Mouse (Mus musculus) ovary, adult 2 months (tissue): Measurements from ENCODE around the gene Taf13. TPM values are rescaled to one million over a fixed set of nuclear protein-coding genes. Genes with fewer than 3 reads are reported as not detected.

Experiments used
- polyA plus RNA-seq: library from polyadenylated mRNA; depleted of rRNA; stranded (reverse); fragments of >200 nt; gene quantifications from 2 replicates; pipeline ENCODE4 v1.2.3, GENCODE M21; 2012; rRNA removed

Taf13 gene
- polyA plus RNA-seq = 0.78 and 1.5 TPM in 2 replicates

DNA sequence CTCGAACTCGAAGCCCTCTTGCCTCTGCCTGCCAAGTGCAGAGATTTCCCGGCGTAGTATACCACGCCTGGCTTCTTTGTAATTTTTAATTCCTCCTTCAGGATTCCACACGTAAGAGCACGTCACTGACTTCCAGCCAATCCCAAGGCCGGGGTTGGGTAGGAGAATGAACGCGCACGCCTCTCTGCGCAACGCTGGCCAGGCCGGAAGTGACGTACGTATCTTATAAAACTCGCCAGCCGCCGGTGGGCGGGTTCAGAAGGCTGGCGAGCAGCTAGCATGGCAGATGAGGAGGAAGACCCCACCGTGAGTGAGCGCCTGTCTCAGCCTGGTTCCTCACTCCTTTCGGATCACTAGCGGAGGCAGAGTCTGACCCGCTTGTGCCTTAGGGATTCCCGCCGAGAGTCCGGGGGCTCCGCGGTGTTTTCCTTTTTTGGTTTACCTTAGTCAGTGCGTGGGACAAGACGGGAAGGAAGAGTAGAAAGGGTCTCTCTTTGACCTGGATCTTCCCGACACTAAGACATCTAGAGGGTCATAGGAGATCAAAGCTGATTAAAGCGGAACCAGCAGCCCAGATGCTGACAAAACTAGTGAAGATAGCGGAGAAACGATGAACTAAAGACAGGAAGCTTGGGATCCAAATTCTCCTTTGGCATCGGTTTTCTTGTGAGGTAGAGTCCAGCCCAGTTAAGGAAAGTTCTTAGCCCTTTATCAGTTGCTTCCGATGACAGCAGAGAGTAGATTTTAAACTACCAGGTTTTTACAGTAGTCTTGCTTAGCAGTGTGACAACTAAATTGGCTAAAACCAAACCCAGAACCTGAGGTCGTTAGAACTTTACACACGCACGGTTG is at the start of gene Taf13:
Gene Taf13 (plus strand): TSS at position 256 of the 852 bp plus-strand sequence.

GRCm38 (mm10) chr3:108533951-108534350 is 37.5 kb upstream of the Taf13 start, which contains the start of gene 1700013F07Rik:
1700013F07Rik (plus strand) TSS chr3:108534150.

GRCm38 (mm10) chr3:108536517-108537260 is 34.8 kb upstream of the Taf13 start, which contains the start of gene 5330417C22Rik:
5330417C22Rik (minus strand) TSS chr3:108536536.

DNA sequence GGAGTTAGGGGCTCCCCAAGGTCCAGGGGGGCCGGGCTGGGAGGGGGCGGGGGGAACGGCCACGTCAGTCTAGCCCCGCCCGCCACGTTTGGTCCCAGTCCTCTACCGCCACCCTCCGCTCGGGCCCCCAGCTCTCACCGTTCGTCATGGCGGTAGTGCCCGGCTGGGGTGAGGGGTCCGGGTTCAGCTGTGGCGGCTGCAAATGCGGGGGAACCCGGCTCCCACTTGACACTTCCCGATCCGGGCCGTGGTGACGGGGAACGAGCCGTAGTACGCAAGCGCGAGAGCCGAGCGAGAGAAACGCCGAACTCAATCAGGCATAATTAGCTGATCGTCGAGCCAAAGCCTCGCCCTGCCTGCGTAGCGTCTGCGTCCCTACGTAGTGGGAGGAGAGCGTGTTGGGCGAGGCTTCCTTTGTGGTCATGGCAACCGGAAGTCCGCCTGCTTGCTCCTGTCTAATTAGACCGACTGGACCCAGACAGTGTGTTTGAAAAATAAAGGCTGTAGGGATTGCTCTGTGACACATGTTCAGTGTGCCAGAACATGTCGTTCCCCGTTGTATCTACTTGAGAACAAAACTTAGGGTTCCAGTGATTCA is 9.3 kb upstream of the Taf13 start, which contains the start of gene Tmem167b:
Gene Tmem167b (minus strand): TSS at position 334 of the 598 bp plus-strand sequence.

DNA sequence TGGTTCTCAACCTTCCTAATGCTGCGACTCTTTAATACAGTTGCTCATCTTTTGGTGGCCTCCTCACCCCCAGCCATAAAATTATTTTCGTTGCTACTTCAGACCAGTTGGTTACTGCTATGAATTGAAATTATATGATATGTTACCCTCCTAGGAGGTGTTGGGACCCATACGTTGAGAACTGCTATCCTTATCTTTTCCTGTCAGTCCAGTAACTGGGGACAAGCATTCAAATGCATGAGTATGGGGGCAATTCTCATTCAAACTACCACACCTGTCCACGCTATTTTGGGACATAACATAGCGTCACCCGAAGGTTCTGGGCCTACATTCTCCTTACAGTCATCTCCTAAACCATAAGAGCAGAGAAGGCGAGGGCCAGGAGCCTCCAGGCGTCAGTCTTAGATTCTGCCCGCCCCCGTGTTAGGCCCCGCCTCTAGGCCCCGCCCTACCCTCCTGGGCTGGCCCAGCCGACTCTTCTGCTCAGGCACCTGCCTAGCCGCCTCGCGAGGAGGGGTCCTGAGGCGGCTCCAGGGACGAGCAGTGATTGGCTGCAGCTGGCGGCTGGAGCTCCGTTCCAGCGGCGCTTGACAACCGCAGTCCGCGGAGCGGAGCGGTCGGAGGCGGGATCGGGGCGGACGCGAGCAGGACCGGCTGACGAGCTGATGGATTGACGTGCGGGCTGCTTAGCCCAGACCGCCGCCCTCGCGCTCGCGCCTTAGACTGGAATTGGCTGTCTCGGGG is 19.5 kb downstream of the Taf13 start, which contains the start of gene Wdr47:
Gene Wdr47 (plus strand): TSS at position 494 of the 744 bp plus-strand sequence.

Other genes with a start within 250 kb of the Taf13 start
- not detected in 2 replicates for gene Mybphl, start 206.8 kb upstream of the Taf13 start, polyA plus RNA-seq
- 8.1 and 12.4 TPM in 2 replicates for gene Psrc1, start 187.9 kb upstream of the Taf13 start, polyA plus RNA-seq
- 35.2 and 37.0 TPM in 2 replicates for gene Celsr2, start 156.1 kb upstream of the Taf13 start, polyA plus RNA-seq
- 28.4 and 31.9 TPM in 2 replicates for gene Sars, start 126.5 kb upstream of the Taf13 start, polyA plus RNA-seq
- 2.6 and 4.2 TPM in 2 replicates for gene 1700013F07Rik, start 37.5 kb upstream of the Taf13 start, polyA plus RNA-seq
- 4.6 and 6.4 TPM in 2 replicates for gene 5330417C22Rik, start 35.2 kb upstream of the Taf13 start, polyA plus RNA-seq
- 2.6 and 2.7 TPM in 2 replicates for gene Tmem167b, start 9.2 kb upstream of the Taf13 start, polyA plus RNA-seq
- 5.7 and 5.9 TPM in 2 replicates for gene Wdr47, start 19.6 kb downstream of the Taf13 start, polyA plus RNA-seq
- 29.8 and 31.1 TPM in 2 replicates for gene Clcc1, start 82.2 kb downstream of the Taf13 start, polyA plus RNA-seq
- 3.4 and 3.5 TPM in 2 replicates for gene Gpsm2, start 150.6 kb downstream of the Taf13 start, polyA plus RNA-seq
- 0.10 and 0.25 TPM in 2 replicates for gene Aknad1, start 168.0 kb downstream of the Taf13 start, polyA plus RNA-seq